Mouse (Mus musculus): Measurements from ENCODE around the gene Tmbim6.

- TF ChIP-seq GATA2 (IDR thresholded peaks at IDR 0.05; ENCODE audit: borderline replicate concordance, low read depth, low read length) (no peak), GATA1 (IDR thresholded peaks at IDR 0.05; ENCODE audit: borderline replicate concordance, low read length) (no peak), CTCF (IDR thresholded peaks at IDR 0.05; ENCODE audit: low read depth, low read length) (no peak), POLR2AphosphoS5 (IDR thresholded peaks at IDR 0.05; ENCODE audit: insufficient replicate concordance, low read depth, low read length) (no peak), TAL1 (conservative IDR thresholded peaks at IDR 0.05; ENCODE audit: low read depth, low read length) (no peak)
Measured at GRCm38 (mm10) chr15:99403159-99403889, 10.6 kb downstream of the Tmbim6 start.
